Mouse (Mus musculus): ENCODE measurements at regions not wholly inside any gene's neighbourhood (a gene's known extent, or its start where the extent isn't known, plus 50 kb on each side); places are given as distances from the start of the nearest gene placed in this dataset.

- TF ChIP-seq CTCF (conservative IDR thresholded peaks at IDR 0.05; ENCODE audit: insufficient read depth, insufficient read length, low read depth, low read length) (no peak), POLR2A (IDR thresholded peaks at IDR 0.05; ENCODE audit: low read depth, low read length) (no peak)
Observed at GRCm38 (mm10) chr14:103989949-103990348, 145.7 kb upstream of the Ednrb start.

All from kidney, adult 2 months (tissue).